Mouse (Mus musculus): ENCODE results near the gene Cables2.

Cables2 gene

DNA sequence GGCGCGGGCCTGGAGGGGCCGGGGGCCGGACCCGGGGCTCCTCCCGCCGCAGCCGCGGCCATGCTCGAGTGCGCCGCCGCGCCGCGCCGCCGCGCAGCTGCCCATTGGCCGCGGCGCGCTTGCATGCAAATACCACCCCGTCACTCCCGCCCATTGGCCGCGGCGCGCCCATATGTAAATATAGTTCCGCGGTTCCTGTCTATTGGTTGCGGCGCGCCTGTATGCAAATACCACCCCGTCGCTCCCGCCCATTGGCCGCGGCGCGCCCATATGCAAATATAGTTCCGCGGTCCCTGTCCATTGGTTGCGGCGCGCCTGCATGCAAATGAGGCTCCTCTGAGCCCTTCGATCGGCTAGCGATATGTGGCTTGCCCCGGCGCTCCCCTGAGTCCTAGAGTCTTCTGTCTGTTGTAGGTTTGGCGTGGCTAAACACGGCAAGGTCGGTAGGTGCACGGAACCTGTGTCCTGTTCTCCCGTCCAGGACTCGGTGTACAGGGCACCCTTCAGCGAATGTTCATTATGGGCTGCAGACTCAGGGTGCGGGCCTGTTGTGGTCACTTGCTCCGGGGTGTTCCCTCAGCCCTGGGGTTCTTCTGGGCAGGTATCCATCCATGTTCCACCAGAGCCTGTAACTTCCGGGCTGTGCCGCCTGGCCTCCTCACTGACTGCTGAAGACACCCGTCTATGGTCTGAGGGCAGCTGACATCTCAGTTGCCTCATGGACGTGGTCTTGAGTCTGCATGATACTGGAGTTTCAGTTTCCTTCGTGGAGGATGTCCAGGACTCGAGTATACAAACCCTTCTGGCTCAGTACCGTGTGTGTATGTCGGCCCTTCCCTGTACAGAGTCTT, at the start of gene Cables2:
Gene Cables2 (minus strand): TSS at position 103 of the 851 bp plus-strand sequence.
- DNase-seq: peak; percentile 87

GRCm38 (mm10) chr2:180322674-180323355, 49.5 kb upstream of the Cables2 start:
- DNase-seq: no peak

DNA sequence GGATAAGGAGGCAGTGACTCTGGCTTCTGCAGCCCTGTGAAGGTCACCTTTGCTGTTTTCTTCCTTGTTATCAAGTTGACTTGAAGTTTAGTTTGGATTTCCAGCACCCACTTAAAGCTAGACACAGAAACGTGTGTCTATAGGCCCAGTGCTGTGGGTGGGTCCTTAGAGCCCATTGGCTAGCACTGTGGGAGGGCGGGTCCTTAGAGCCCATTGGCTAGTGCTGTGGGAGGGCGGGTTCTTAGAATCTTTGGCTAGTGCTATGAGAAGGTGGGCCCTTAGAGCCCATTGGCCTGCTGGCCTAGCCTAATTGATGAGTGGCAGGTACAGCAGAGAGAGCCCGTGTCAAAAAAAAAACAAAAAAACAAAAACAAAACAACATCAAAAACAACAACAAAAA, 46.9 kb upstream of the Cables2 start:
- DNase-seq: no peak

- DNase-seq: no peak
Observed at GRCm38 (mm10) chr2:180317591-180317990, 44.3 kb upstream of the Cables2 start.

DNA sequence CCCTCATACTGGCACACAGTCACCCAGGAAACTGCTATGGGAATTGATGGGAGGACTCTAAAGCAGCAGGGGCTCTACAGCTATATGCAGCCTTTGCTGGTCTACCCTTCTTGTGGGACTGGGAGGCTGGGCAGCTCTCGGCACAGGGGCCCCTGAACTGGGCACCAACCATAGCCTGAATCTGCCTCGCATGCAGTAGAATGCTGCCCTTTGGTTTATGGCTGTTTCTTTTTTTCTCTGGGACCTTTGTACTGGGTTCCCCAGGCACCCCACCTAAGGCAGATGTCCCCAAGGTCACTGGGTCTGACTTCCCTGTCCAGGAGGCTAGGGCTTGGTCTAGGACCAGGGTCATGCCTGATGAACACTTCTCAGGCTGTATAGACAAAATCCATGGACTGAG, 41.0 kb upstream of the Cables2 start:
- no peak for DNase-seq

- DNase-seq: no peak
Observed at GRCm38 (mm10) chr2:180311147-180311546, 37.9 kb upstream of the Cables2 start.

DNA sequence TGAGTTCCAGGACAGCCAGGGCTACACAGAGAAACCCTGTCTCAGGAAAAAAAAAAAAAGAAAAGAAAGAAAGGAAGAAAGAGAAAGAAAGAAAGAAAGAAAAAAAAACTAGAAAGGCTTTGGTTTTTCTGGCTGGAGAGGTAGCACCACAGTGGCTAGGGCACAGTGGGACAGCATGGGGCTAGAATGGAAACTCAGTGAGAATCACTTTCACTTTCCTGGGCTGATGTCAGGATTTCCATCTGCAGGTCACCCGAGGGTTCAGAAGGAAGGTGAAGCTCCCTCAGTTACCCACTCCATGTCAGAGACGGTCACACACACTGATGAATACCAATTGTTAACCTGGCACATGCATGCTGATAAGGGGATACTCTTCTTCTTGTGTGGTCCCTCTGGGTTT, 34.4 kb upstream of the Cables2 start:
- DNase-seq: no peak

- DNase-seq: peak; percentile 3
Observed at GRCm38 (mm10) chr2:180306423-180307168, 33.3 kb upstream of the Cables2 start.

DNA sequence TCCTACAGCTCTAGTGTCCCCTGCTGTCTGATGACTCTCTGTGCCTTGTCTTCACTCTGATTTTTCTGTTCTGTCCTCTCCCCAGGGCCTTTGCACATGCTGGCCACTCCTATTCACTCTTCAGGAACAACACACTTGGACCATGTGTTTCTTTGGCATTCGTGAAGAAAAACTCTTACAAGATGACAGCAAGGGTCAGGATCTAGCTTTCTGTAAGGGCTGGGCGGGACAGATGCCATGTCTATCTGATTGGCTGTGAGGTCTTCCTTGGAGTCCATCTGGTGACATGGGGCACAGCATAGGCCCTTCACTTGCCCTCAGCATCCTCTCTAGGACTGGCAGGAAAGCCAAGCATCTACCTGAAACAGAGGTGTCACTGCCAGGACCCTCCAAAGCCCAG, 32.7 kb upstream of the Cables2 start:
- no peak for DNase-seq

DNA sequence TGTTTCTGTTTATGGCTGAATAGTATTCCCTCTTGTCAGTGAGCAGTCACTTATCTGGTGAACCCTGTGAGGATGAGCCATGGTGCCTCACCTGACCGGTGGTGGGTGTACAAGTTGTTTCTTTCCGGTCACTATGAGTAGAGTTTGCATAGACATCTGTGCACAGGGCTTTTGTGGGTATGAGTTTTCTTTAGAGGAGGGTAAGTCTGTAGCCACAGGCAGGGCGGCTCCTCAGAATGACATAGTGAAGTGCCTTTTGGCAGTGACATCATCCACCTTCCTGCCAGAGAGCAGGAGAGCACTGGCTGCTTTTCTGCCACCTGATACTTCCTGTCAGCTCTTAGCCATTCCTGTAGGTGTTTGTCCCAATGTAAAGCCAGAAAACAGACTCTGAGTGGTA, 32.2 kb upstream of the Cables2 start:
- DNase-seq: no peak

DNA sequence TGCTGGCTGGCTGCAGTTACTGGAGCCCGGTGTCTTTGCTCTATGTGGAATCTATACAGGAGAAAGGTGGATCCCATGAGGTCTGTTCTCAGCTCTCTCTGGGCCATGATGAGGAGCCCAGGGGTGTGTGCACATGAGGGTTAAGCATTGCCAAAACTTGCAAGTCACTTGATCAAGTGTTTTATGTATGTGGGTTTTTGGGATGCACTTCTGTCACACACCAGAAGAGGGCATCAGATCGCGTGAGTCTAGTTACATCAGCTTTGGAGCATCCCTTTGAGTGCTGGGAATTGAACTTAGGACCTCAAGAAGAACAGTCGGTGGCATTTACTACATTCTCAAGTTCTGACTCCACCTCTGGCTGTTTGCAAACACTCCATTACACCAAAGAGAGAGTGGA, 31.3 kb upstream of the Cables2 start:
- DNase-seq: no peak

DNA sequence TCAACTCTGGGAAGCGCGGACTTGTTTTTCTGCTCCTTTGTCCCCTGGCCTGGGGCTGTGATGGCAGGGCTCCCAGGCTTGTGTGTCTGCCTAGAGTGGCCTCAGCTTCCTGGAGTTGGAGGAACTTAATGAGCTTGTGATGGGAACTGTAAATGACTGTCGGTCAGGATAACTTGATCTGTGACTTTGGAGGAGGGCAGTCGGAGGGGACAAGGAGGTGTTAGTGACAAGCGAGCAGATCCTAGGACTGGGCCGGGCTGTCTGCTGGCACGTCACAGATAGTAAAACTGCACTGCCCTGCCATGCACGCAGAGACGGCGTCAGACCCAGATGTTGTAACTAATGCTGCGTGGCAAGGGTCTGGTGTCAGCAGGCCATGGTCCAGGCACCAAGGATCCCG, 30.2 kb upstream of the Cables2 start:
- DNase-seq: no peak

DNA sequence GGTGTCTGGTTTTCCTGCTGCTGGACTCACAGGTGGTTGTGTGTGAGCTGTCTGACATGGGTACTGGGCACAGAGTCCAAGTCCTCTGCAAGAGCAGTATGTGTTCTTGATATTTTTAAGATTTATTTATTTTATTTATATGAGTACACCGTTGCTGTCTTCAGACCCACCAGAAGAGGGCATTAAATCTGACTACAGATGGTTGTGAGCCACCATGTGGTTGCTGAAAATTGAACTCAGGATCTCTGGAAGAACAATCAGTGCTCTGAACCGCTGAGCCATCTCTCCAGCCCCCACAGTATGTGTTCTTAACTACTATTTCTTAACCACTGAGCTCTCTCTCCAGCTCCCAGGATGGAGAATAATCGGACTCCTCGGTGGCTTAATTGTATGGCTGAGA, 28.9 kb upstream of the Cables2 start:
- DNase-seq: no peak

DNA sequence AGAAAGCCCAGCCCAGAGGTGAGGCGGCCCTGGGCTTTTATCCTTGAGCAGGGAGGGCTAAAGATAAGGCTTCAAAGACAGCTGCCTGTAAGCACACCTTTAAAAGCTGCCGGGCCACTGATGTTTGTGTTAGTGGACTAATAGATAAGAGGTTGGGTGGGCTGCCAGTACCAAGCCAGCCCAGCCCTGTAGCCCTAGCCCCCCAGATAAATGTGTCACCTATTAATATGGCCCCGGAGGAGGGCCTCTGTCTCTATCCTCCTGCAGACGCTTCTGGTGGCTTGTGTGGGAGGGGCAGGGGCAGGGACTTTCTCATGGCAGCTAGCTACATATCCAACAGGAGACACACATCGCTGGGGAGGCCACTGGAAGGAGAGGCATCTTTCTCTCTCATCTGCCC, 27.5 kb upstream of the Cables2 start:
- DNase-seq: no peak

DNA sequence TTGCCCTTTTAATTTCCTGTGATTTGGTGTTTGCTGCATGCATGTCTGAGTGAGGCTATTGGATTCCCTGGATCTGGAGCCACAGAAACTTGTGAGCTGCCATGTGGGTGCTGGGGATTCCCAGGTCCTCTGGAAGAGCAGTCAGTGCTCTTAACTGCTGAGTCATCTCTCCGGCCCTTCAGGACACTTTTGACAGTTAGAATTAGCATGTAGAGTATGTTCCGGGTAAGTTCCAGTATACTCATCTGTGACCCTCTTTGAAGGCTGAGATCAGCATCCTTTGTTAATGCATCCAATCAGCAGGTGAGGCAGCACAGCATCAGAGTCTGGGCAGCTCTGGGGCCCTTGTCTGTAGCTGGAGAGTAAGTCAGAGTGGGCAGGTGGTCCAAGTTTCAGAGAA, 27.0 kb upstream of the Cables2 start:
- DNase-seq: no peak

- no peak for DNase-seq
Observed at GRCm38 (mm10) chr2:180292906-180293305, 19.6 kb upstream of the Cables2 start.

DNA sequence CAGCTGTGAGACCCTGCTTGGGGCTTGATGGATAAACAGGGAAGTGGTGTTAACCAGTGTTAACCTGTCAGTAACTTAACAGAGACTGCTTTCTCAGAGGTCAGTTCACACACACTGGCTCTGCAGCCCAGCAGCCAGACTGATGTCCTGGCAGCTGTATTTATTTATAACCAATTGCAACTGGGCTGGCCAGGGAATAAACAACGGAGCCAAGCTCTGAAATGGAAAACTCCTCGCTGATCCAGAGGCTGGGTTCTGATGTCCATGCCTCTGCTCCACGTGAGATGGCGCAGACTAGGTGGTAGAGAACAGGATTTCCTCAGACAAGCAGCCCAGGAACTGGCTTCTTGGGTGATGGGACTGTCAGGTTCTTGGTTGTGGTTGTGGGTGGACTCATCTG, 18.7 kb upstream of the Cables2 start:
- no peak for DNase-seq

DNA sequence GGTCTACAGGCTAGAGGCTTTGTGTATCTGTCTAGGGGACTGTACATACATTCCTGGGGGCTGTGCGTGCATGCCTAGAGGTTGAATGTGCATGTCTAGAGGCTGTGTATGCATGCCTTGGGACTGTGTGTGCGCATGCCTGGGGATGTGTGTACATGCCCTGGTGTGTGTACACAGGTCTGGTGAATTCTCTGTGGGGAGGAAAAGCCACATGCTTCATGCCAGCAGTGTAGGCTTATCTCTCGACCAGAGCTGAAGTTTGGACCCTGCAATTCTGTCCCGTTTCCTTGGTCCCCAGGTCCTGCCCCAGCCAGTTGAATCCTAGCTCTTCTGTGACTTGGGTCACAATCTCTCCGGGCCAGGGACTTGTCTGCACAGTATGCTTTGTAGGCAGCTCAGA, 18.3 kb upstream of the Cables2 start:
- DNase-seq: no peak

GRCm38 (mm10) chr2:180290503-180290902, 17.2 kb upstream of the Cables2 start:
- no peak for DNase-seq

DNA sequence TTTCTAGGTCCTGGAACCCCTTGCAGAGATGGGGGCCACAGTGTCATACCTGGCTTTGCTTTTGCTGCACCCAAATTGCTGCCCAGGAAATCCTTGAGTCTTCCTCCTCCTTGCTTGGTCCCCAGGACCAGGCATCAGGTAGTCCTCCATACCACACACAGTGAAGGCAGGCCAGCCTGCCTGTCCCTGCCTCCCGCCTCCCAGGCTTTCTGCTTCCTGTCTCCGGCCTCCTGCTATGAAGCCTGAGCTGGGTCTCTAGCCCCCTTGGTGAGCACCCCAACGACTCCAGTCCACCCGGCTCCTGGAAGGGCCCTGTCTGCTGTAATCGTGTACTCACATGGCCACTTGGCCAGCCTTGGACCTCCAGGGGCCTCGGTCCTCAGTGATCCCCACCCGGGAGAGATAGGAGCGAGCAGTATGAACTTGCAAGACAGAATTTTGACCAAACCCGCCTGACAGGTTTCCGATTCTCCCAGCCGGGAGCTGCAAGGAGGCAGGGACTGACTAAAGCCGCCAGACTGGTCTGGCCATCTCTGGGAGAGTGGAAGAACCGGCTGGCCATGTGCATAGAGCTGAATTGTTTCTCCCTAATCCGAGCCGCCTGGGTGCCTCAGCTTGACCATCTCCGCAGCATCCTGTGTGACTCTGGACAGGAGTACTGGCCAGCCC, 16.3 kb upstream of the Cables2 start, which contains the start of gene Rbbp8nl:
Gene Rbbp8nl (minus strand): TSS at position 440 of the 669 bp plus-strand sequence.
- DNase-seq: no peak

DNA sequence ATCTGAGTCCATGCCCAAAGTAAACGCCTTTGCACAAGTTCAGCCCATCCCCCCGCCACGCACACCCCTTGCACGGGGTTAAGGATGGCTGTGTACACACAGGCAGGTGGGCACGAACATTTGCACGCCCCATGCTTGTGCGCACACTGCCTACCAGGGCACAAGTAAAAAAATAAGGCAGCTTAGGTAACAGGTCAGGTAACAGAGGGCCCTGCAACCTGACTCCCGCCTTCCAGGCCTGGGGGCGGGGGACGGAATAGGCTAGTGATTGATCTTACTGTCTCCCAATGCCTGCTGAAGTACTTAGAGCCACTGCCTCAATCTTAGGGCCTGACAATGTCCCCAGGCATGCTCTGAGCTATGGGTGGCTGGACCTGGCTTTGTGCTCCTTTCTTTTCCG, 15.7 kb upstream of the Cables2 start:
- DNase-seq: no peak

- no peak for DNase-seq
Observed at GRCm38 (mm10) chr2:180279321-180279720, 6.0 kb upstream of the Cables2 start.

GRCm38 (mm10) chr2:180277773-180278320, 4.6 kb upstream of the Cables2 start:
- DNase-seq: no peak
